Mouse (Mus musculus) brain, adult 2 months (tissue): ENCODE measurements at regions not wholly inside any gene's neighbourhood (a gene's known extent, or its start where the extent isn't known, plus 50 kb on each side); places are given as distances from the start of the nearest gene placed in this dataset.

Experiments
- DNase-seq: peaks from one replicate; pipeline ENCODE4 v3.0.0; 2011; ENCODE audit warnings: low read depth, low spot score

GRCm38 (mm10) chr1:73456359-73457062 lies 440.8 kb upstream of the Tnp1 start:
- DNase-seq: peak; percentile 19

- peak; percentile 56 for DNase-seq
Observed at GRCm38 (mm10) chr1:73444216-73444890, 428.6 kb upstream of the Tnp1 start.

GRCm38 (mm10) chr1:73438385-73438784 lies 422.7 kb upstream of the Tnp1 start:
- no peak for DNase-seq

GRCm38 (mm10) chr1:73428101-73428500 lies 412.4 kb upstream of the Tnp1 start:
- DNase-seq: no peak

GRCm38 (mm10) chr1:73425049-73425448 lies 409.3 kb upstream of the Tnp1 start:
- no peak for DNase-seq

- DNase-seq: peak; percentile 18
Observed at GRCm38 (mm10) chr1:73418196-73418595, 402.5 kb upstream of the Tnp1 start.

GRCm38 (mm10) chr1:73411452-73411851 lies 395.7 kb upstream of the Tnp1 start:
- DNase-seq: no peak

- DNase-seq: no peak
Observed at GRCm38 (mm10) chr1:73399178-73399577, 383.5 kb upstream of the Tnp1 start.

GRCm38 (mm10) chr1:73395034-73395433 lies 379.3 kb upstream of the Tnp1 start:
- DNase-seq: no peak

GRCm38 (mm10) chr1:73394466-73394865 lies 378.8 kb upstream of the Tnp1 start:
- no peak for DNase-seq

- DNase-seq: no peak
Observed at GRCm38 (mm10) chr1:73392077-73392476, 376.4 kb upstream of the Tnp1 start.

- no peak for DNase-seq
Observed at GRCm38 (mm10) chr1:73389976-73390375, 374.3 kb upstream of the Tnp1 start.

GRCm38 (mm10) chr1:73389174-73389573 lies 373.5 kb upstream of the Tnp1 start:
- peak; percentile 24 for DNase-seq

GRCm38 (mm10) chr1:73381578-73381977 lies 365.9 kb upstream of the Tnp1 start:
- DNase-seq: no peak

- peak; percentile 22 for DNase-seq
Observed at GRCm38 (mm10) chr1:73374531-73375375, 359.0 kb upstream of the Tnp1 start.

GRCm38 (mm10) chr1:73368222-73368621 lies 352.5 kb upstream of the Tnp1 start:
- DNase-seq: no peak

- no peak for DNase-seq
Observed at GRCm38 (mm10) chr1:73365842-73366241, 350.1 kb upstream of the Tnp1 start.

- DNase-seq: no peak
Observed at GRCm38 (mm10) chr1:73364300-73364683, 348.6 kb upstream of the Tnp1 start.

- DNase-seq: peak; percentile 52
Observed at GRCm38 (mm10) chr1:73363549-73364299, 348.0 kb upstream of the Tnp1 start.

GRCm38 (mm10) chr1:73362122-73362521 lies 346.4 kb upstream of the Tnp1 start:
- DNase-seq: no peak

- no peak for DNase-seq
Observed at GRCm38 (mm10) chr1:73361300-73361699, 345.6 kb upstream of the Tnp1 start.

GRCm38 (mm10) chr1:73354447-73354846 lies 338.7 kb upstream of the Tnp1 start:
- no peak for DNase-seq
